Mouse (Mus musculus) liver, adult (tissue): ENCODE data around the gene Slc35e2.

Source experiments
- GATA4 ChIP-seq: IDR thresholded peaks from 2 replicates; pipeline ENCODE4 v1.6.1; 2014; ENCODE audit warnings: mild to moderate bottlenecking, low read length; ENCODE audit not compliant: insufficient replicate concordance

The Slc35e2 gene

DNA sequence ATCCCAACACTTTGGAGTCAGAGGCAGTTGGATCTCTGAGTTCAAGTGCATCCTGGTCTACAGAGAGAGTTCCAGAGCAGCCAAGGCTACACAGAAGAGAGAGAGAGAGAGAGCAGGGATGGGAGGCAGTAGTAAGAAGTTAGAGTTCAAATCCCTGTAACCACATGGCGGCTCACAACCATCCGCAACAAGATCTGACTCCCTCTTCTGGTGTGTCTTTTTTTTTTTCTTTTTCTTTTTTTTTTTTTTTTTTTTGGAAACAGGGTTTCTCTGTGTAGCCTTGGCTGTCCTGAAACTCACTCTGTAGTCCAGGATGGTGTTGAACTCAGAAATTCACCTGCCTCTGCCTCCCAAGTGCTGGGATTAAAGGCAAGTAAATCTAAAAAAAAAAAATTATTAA is 70.9 kb downstream of the Slc35e2 start:
- TF ChIP-seq GATA4: no peak
